Mouse (Mus musculus) MEL (cell line): Measurements from ENCODE around the gene Esd. TPM values are rescaled to one million over a fixed set of nuclear protein-coding genes. Genes with fewer than 3 reads are reported as not detected.

Experiments used
- DNase-seq: peaks from one replicate; pipeline ENCODE4 v3.0.0; 2011; ENCODE audit warnings: low read depth, low spot score
- H3K27ac ChIP-seq: 2 replicates; pipeline ENCODE4 v1.5.1; 2012; ENCODE audit warnings: low read depth, mild to moderate bottlenecking, control low read depth, low read length, moderate library complexity; ENCODE audit not compliant: control insufficient read depth
- H3K27me3 ChIP-seq, 2 experiments: fragments of 150-350 bp in 1 of 2; sonication (generic) in 1 of 2; 2 replicates each; pipeline ENCODE4 v1.6.1; 2012; ENCODE audit warnings: low read length in 2 of 2, mild to moderate bottlenecking in 2 of 2, improper control_type of control experiment in 1 of 2, moderate library complexity in 1 of 2; ENCODE audit not compliant: insufficient read depth in 2 of 2, control insufficient read depth in 1 of 2
- H3K36me3 ChIP-seq, 2 experiments: 2 replicates each; pipeline ENCODE4 v1.6.1; 2012 to 2014; ENCODE audit warnings: low read length in 2 of 2, improper control_type of control experiment in 1 of 2, inconsistent platforms in 1 of 2, mild to moderate bottlenecking in 1 of 2; ENCODE audit not compliant: insufficient read depth in 2 of 2, control insufficient read depth in 1 of 2
- H3K4me1 ChIP-seq, 2 experiments: fragments of 150-350 bp in 1 of 2; sonication (generic) in 1 of 2; 2 replicates each; pipeline ENCODE4 v1.6.1; 2012; ENCODE audit warnings: low read length in 2 of 2, improper control_type of control experiment in 1 of 2, mild to moderate bottlenecking in 1 of 2; ENCODE audit not compliant: insufficient read depth in 2 of 2, control insufficient read depth in 1 of 2
- H3K4me3 ChIP-seq, 2 experiments: fragments of 150-350 bp in 1 of 2; sonication (generic) in 1 of 2; 2 replicates each; pipeline ENCODE4 v1.5.1; 2012; ENCODE audit warnings: low read depth in 2 of 2, low read length in 2 of 2, mild to moderate bottlenecking in 2 of 2, moderate library complexity in 2 of 2, control low read depth in 1 of 2, improper control_type of control experiment in 1 of 2; ENCODE audit not compliant: control insufficient read depth in 1 of 2, insufficient read depth in 1 of 2
- H3K79me2 ChIP-seq: 2 replicates; pipeline ENCODE4 v1.6.1; 2012; ENCODE audit warnings: mild to moderate bottlenecking, low read length, moderate library complexity; ENCODE audit not compliant: control insufficient read depth, poor library complexity, insufficient read depth
- H3K9ac ChIP-seq: 2 replicates; pipeline ENCODE4 v1.6.1; 2012; ENCODE audit warnings: low read depth, mild to moderate bottlenecking, control low read depth, low read length, moderate library complexity; ENCODE audit not compliant: control insufficient read depth, poor library complexity, severe bottlenecking
- H3K9me3 ChIP-seq: fragments of 150-350 bp; sonication (generic); replicated peaks from 2 replicates; pipeline ENCODE4 v1.6.1; 2012; ENCODE audit warnings: mild to moderate bottlenecking, low read length, improper control_type of control experiment, moderate library complexity; ENCODE audit not compliant: insufficient read depth
- CHD1 ChIP-seq: IDR thresholded peaks from 2 replicates; pipeline ENCODE4 v1.6.1; 2012; ENCODE audit warnings: low read depth, mild to moderate bottlenecking, inconsistent platforms, low read length, improper control_type of control experiment
- CTCF ChIP-seq, 3 experiments: IDR thresholded peaks in 2 of 3; conservative IDR thresholded peaks in 1 of 3; 2 replicates each; pipeline ENCODE4 v1.5.1; 2011 to 2012; ENCODE audit warnings: low read length in 3 of 3, low read depth in 2 of 3, mild to moderate bottlenecking in 2 of 3, improper control_type of control experiment in 1 of 3, inconsistent platforms in 1 of 3, mixed read lengths in 1 of 3, moderate library complexity in 1 of 3; ENCODE audit not compliant: control insufficient read depth in 1 of 3, insufficient read depth in 1 of 3, poor library complexity in 1 of 3, severe bottlenecking in 1 of 3
- E2F4 ChIP-seq: IDR thresholded peaks from 2 replicates; pipeline ENCODE4 v1.6.1; 2011; ENCODE audit warnings: low read depth, low read length, improper control_type of control experiment, borderline replicate concordance
- ELF1 ChIP-seq: IDR thresholded peaks from 2 replicates; pipeline ENCODE4 v1.6.1; 2014; ENCODE audit warnings: low read depth, mild to moderate bottlenecking, inconsistent platforms, low read length, improper control_type of control experiment, moderate library complexity
- EP300 ChIP-seq, 2 experiments: IDR thresholded peaks; 2 replicates each; pipeline ENCODE4 v1.6.1; 2011; ENCODE audit warnings: improper control_type of control experiment in 2 of 2, low read length in 2 of 2, low read depth in 1 of 2, mild to moderate bottlenecking in 1 of 2
- ETS1 ChIP-seq: IDR thresholded peaks from 2 replicates; pipeline ENCODE4 v1.6.1; 2012; ENCODE audit warnings: low read depth, mild to moderate bottlenecking, inconsistent platforms, low read length, improper control_type of control experiment, moderate library complexity
- GABPA ChIP-seq: IDR thresholded peaks from 2 replicates; pipeline ENCODE4 v1.6.1; 2012; ENCODE audit warnings: low read depth, mild to moderate bottlenecking, inconsistent platforms, low read length, improper control_type of control experiment, moderate library complexity
- JUND ChIP-seq: IDR thresholded peaks from 2 replicates; pipeline ENCODE4 v1.6.1; 2011; ENCODE audit warnings: low read depth, mild to moderate bottlenecking, improper control_type of control experiment, low read length
- KAT2A ChIP-seq: conservative IDR thresholded peaks from 2 replicates; pipeline ENCODE4 v1.6.1; 2012; ENCODE audit warnings: low read depth, low read length, improper control_type of control experiment, inconsistent platforms
- MAFK ChIP-seq: IDR thresholded peaks from 2 replicates; pipeline ENCODE4 v1.6.1; 2011; ENCODE audit warnings: low read depth, mild to moderate bottlenecking, low read length, improper control_type of control experiment, borderline replicate concordance
- MAZ ChIP-seq: IDR thresholded peaks from 2 replicates; pipeline ENCODE4 v1.6.1; 2012; ENCODE audit warnings: low read depth, mild to moderate bottlenecking, inconsistent platforms, low read length, improper control_type of control experiment
- MEF2A ChIP-seq: IDR thresholded peaks from 2 replicates; pipeline ENCODE4 v1.6.1; 2014; ENCODE audit warnings: low read depth, mild to moderate bottlenecking, inconsistent platforms, low read length, improper control_type of control experiment; ENCODE audit not compliant: poor library complexity, insufficient replicate concordance, severe bottlenecking; ENCODE audit errors: extremely low read depth
- MXI1 ChIP-seq: IDR thresholded peaks from 2 replicates; pipeline ENCODE4 v1.6.1; 2011; ENCODE audit warnings: mild to moderate bottlenecking, low read depth, low read length, improper control_type of control experiment
- MYB ChIP-seq: IDR thresholded peaks from 2 replicates; pipeline ENCODE4 v1.6.1; 2011; ENCODE audit warnings: mild to moderate bottlenecking, low read depth, low read length, improper control_type of control experiment
- NELFE ChIP-seq: IDR thresholded peaks from 2 replicates; pipeline ENCODE4 v1.6.1; 2011; ENCODE audit warnings: low read depth, low read length, improper control_type of control experiment
- NRF1 ChIP-seq: IDR thresholded peaks from 2 replicates; pipeline ENCODE4 v1.6.1; 2014; ENCODE audit warnings: low read depth, mild to moderate bottlenecking, inconsistent platforms, low read length, improper control_type of control experiment, moderate library complexity; ENCODE audit not compliant: poor library complexity, insufficient read depth, severe bottlenecking
- POLR2A ChIP-seq, 2 experiments: IDR thresholded peaks; 2 replicates each; pipeline ENCODE4 v1.6.1; 2011 to 2012; ENCODE audit warnings: low read length in 2 of 2, mild to moderate bottlenecking in 2 of 2, control low read depth in 1 of 2, improper control_type of control experiment in 1 of 2, low read depth in 1 of 2, moderate library complexity in 1 of 2; ENCODE audit not compliant: control insufficient read depth in 1 of 2, insufficient read depth in 1 of 2, poor library complexity in 1 of 2
- RAD21 ChIP-seq: IDR thresholded peaks from 2 replicates; pipeline ENCODE4 v1.6.1; 2011; ENCODE audit warnings: mild to moderate bottlenecking, low read depth, low read length, improper control_type of control experiment
- SIN3A ChIP-seq: IDR thresholded peaks from 2 replicates; pipeline ENCODE4 v1.6.1; 2012; ENCODE audit warnings: low read length, improper control_type of control experiment, inconsistent platforms
- TAL1 ChIP-seq: IDR thresholded peaks from 2 replicates; pipeline ENCODE4 v1.6.1; 2012; ENCODE audit warnings: mild to moderate bottlenecking, inconsistent platforms, low read length, moderate library complexity, mixed read lengths
- TBP ChIP-seq: IDR thresholded peaks from 2 replicates; pipeline ENCODE4 v1.8.0; 2011; ENCODE audit warnings: low read depth, low read length, improper control_type of control experiment
- TCF12 ChIP-seq: IDR thresholded peaks from 2 replicates; pipeline ENCODE4 v1.6.1; 2014; ENCODE audit warnings: low read depth, mild to moderate bottlenecking, inconsistent platforms, low read length, improper control_type of control experiment, moderate library complexity
- UBTF ChIP-seq: IDR thresholded peaks from 2 replicates; pipeline ENCODE4 v1.6.1; 2012; ENCODE audit warnings: low read depth, mild to moderate bottlenecking, inconsistent platforms, low read length, improper control_type of control experiment, moderate library complexity, borderline replicate concordance; ENCODE audit not compliant: insufficient read depth
- ZKSCAN1 ChIP-seq: IDR thresholded peaks from 2 replicates; pipeline ENCODE4 v1.6.1; 2012; ENCODE audit warnings: low read depth, mild to moderate bottlenecking, inconsistent platforms, low read length, improper control_type of control experiment, moderate library complexity
- ZNF384 ChIP-seq: IDR thresholded peaks from 2 replicates; pipeline ENCODE4 v1.6.1; 2012; ENCODE audit warnings: low read depth, mild to moderate bottlenecking, inconsistent platforms, low read length, improper control_type of control experiment
- polyA plus RNA-seq, 2 experiments: library from polyadenylated mRNA; stranded (reverse) in 1 of 2; unstranded in 1 of 2; fragments of >175 nt in 1 of 2; fragments of >200 nt in 1 of 2; gene quantifications; 2 replicates each; pipeline versions ENCODE4 v1.2.1 to v1.2.4; 2012; ENCODE audit warnings: low replicate concordance in 2 of 2, low read depth in 1 of 2; ENCODE audit not compliant: insufficient read length in 2 of 2, insufficient read depth in 1 of 2, missing spikeins in 1 of 2
- total RNA-seq: library from RNA; depleted of rRNA; stranded (reverse); fragments of 300-350 nt; gene quantifications from 2 replicates; pipeline ENCODE4 v1.2.3, GENCODE M21; 2012

Esd gene
- total and polyA plus RNA-seq, 3 experiments: 150 to 230 TPM; not detected in 1

DNA sequence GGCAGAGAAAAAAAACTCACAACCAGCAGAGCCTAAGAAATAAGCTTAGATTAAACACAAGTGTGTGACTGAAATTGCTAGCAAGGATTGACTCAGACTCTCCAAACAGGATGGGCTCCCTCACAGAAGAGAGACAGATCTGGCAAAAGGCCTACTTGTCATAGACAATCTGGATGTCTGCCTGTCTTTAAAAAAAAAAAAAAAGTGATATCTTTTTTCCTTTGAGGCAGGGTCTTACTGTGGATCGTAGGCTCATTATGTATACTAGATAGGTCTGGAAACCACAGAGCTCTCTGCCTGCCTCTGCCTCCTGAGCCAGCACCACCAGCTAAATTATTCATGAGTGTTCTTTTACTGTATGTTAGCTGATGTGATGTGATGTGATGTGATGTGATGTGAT is 35.8 kb downstream of the Esd start:
- H3K27me3 ChIP-seq: no peaks in the 10 kb centered on the region
- H3K4me3 ChIP-seq: no peak overlapping the region
- no peak for DNase-seq
- H3K27ac ChIP-seq: no peak overlapping the region
- H3K4me1 ChIP-seq: no peaks in the 10 kb centered on the region
- TF ChIP-seq SIN3A (no peak), RAD21 (no peak), MAZ (no peak), JUND (no peak), CTCF (IDR thresholded peaks at IDR 0.05 in 2 of 3, conservative IDR thresholded peaks at IDR 0.05 in 1 of 3; ENCODE audit: control insufficient read depth in 1 of 3, insufficient read depth in 1 of 3, low read depth in 2 of 3, low read length in 3 of 3, poor library complexity in 1 of 3, severe bottlenecking in 1 of 3) (no peak), EP300 (IDR thresholded peaks at IDR 0.05; ENCODE audit: low read depth in 1 of 2, low read length in 2 of 2) (no peak), MYB (no peak), CHD1 (no peak), KAT2A (no peak), NRF1 (no peak), ETS1 (no peak), MAFK (no peak), MEF2A (no peak), TBP (no peak), UBTF (no peak), TCF12 (no peak), ELF1 (no peak), POLR2A (IDR thresholded peaks at IDR 0.05; ENCODE audit: control insufficient read depth in 1 of 2, insufficient read depth in 1 of 2, low read depth in 1 of 2, low read length in 2 of 2, poor library complexity in 1 of 2) (no peak)
- TF ChIP-seq, all 39 proteins: peak for 0
- H3K36me3 ChIP-seq: no peaks in the 10 kb centered on the region; a peak in 1 of 4 replicates
- no peaks in the 10 kb centered on the region for H3K9me3 ChIP-seq
- no peak overlapping the region for H3K9ac ChIP-seq
- no peaks in the 10 kb centered on the region for H3K79me2 ChIP-seq

DNA sequence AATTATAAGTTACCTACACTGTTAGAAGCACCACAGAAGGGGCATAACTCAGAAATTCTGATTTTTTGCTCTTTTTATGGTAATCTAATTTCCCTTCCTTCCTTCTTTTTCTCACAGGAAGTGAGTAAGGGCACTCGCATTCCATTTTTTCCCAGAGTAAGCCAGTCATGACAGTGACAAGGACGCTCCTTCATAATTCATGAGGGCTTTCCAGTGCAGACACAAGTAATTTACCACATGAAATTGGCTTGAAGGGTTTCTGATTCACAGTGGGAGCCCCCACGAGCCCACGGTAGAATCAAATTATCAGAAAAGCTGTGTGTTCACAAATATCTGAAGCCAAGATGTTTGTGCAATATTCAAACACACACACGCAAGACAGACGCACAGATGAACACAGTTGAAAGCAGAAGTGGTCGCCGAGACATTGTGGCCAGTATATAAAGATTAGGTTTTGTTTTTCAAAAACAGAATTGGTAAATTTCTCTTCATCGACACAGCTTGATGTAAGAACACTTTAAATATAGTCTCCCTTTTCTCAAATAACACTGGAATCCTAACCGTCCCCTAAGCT is 42.0 kb downstream of the Esd start:
- Histone ChIP-seq H3K36me3 (no peaks in the 10 kb centered on the region; a peak in 1 of 4 replicates), H3K27ac (no peak overlapping the region), H3K9me3 (no peaks in the 10 kb centered on the region), H3K79me2 (no peaks in the 10 kb centered on the region), H3K9ac (no peak overlapping the region), H3K4me3 (no peak overlapping the region), H3K27me3 (no peaks in the 10 kb centered on the region), H3K4me1 (no peaks in the 10 kb centered on the region)
- no peak for DNase-seq
- TF ChIP-seq EP300 (IDR thresholded peaks at IDR 0.05; ENCODE audit: low read depth in 1 of 2, low read length in 2 of 2) (no peak), TAL1 (no peak), RAD21 (no peak), NELFE (no peak), CTCF (IDR thresholded peaks at IDR 0.05 in 2 of 3, conservative IDR thresholded peaks at IDR 0.05 in 1 of 3; ENCODE audit: control insufficient read depth in 1 of 3, insufficient read depth in 1 of 3, low read depth in 2 of 3, low read length in 3 of 3, poor library complexity in 1 of 3, severe bottlenecking in 1 of 3) (no peak), E2F4 (no peak), TBP (no peak), ZKSCAN1 (no peak), ELF1 (no peak), MXI1 (no peak), GABPA (no peak), ZNF384 (no peak)
